Mouse (Mus musculus) adrenal gland, adult (tissue): ENCODE measurements around the gene Cntfr.
A peak's percentile ranks its signal among the peaks of the same experiment; 100 is the strongest.

Experiments
- DNase-seq, 2 experiments: peaks; one replicate each; pipeline ENCODE4 v3.0.0; 2022 to 2023; ENCODE audit warnings: low spot score in 1 of 2; ENCODE audit not compliant: inconsistent age in 2 of 2

Cntfr gene

GRCm38 (mm10) chr4:41681947-41682346 lies 14.9 kb downstream of the Cntfr start:
- no peak for DNase-seq

- DNase-seq: no peak
Observed at GRCm38 (mm10) chr4:41681176-41681575, 15.7 kb downstream of the Cntfr start.

GRCm38 (mm10) chr4:41679291-41679690 lies 17.6 kb downstream of the Cntfr start:
- no peak for DNase-seq

GRCm38 (mm10) chr4:41678863-41679262 lies 18.0 kb downstream of the Cntfr start:
- DNase-seq: peak; percentile 67 to 92

GRCm38 (mm10) chr4:41677006-41677629 lies 19.8 kb downstream of the Cntfr start:
- DNase-seq: peak; percentile 80 to 92

- DNase-seq: peak; percentile 71 to 87
Observed at GRCm38 (mm10) chr4:41676248-41677005, 20.5 kb downstream of the Cntfr start.

GRCm38 (mm10) chr4:41673186-41673585 lies 23.7 kb downstream of the Cntfr start:
- no peak for DNase-seq

- no peak for DNase-seq
Observed at GRCm38 (mm10) chr4:41672522-41672963, 24.3 kb downstream of the Cntfr start.

- no peak for DNase-seq
Observed at GRCm38 (mm10) chr4:41671963-41672480, 24.9 kb downstream of the Cntfr start.

- DNase-seq: no peak
Observed at GRCm38 (mm10) chr4:41671500-41671899, 25.4 kb downstream of the Cntfr start.

- DNase-seq: no peak
Observed at GRCm38 (mm10) chr4:41670836-41671235, 26.1 kb downstream of the Cntfr start.

GRCm38 (mm10) chr4:41666646-41667045 lies 30.2 kb downstream of the Cntfr start:
- DNase-seq: no peak

GRCm38 (mm10) chr4:41665009-41665675 lies 31.7 kb downstream of the Cntfr start:
- DNase-seq: peak; percentile 68 to 84

- DNase-seq: no peak
Observed at GRCm38 (mm10) chr4:41664533-41664932, 32.4 kb downstream of the Cntfr start.

- DNase-seq: no peak
Observed at GRCm38 (mm10) chr4:41663614-41664013, 33.3 kb downstream of the Cntfr start.

- DNase-seq: no peak
Observed at GRCm38 (mm10) chr4:41662723-41663122, 34.2 kb downstream of the Cntfr start.

- no peak for DNase-seq
Observed at GRCm38 (mm10) chr4:41660851-41661430, 35.9 kb downstream of the Cntfr start.

- DNase-seq: no peak
Observed at GRCm38 (mm10) chr4:41659556-41659955, 37.3 kb downstream of the Cntfr start.

- DNase-seq: peak; percentile 76 to 85
Observed at GRCm38 (mm10) chr4:41658566-41659384, 38.1 kb downstream of the Cntfr start.

- no peak for DNase-seq
Observed at GRCm38 (mm10) chr4:41655525-41655924, 41.4 kb downstream of the Cntfr start.
